Mouse (Mus musculus) megakaryocyte, embryonic 14.5 days (primary cell): Measurements from ENCODE around the gene Prkcz.

Source experiments
- FLI1 ChIP-seq: IDR thresholded peaks from 2 replicates; pipeline ENCODE4 v1.6.1; 2012; ENCODE audit warnings: low read length, inconsistent platforms, mixed read lengths
- GATA1 ChIP-seq: IDR thresholded peaks from 3 replicates; pipeline ENCODE4 v1.6.1; 2012; ENCODE audit warnings: mixed read lengths, low read length, inconsistent platforms, borderline replicate concordance

DNA sequence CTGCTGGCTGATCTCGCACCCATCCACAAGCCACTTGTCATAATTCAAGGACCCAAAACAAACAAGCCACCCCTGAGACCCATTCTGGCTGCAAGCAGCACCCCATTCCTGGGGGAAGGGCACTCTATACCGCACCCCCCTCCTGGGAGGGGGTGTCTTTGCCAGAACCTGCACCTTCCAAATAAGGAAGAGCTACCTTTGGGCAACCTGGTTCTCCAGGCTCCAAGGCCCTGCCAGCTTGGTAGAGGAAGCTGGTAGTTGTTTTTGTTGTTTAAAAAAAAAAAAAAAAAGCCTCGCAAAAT, 16.9 kb downstream of the Prkcz start:
- TF ChIP-seq GATA1 (no peak), FLI1 (no peak)
